Mouse (Mus musculus) retina, embryonic 14.5 days (tissue): Measurements from ENCODE around the gene Fam241a.
A peak's percentile ranks its signal among the peaks of the same experiment; 100 is the strongest.

Experiments
- DNase-seq: peaks from one replicate; pipeline ENCODE4 v3.0.0-alpha.2; 2015; ENCODE audit warnings: low spot score

Fam241a gene

GRCm38 (mm10) chr3:127835594-127835993, 60.5 kb downstream of the Fam241a start:
- DNase-seq: no peak

GRCm38 (mm10) chr3:127834040-127834439, 62.1 kb downstream of the Fam241a start:
- DNase-seq: no peak

GRCm38 (mm10) chr3:127831079-127831478, 65.0 kb downstream of the Fam241a start:
- DNase-seq: no peak

GRCm38 (mm10) chr3:127830183-127830582, 65.9 kb downstream of the Fam241a start:
- no peak for DNase-seq

- peak; percentile 35 for DNase-seq
Observed at GRCm38 (mm10) chr3:127827123-127827522, 69.0 kb downstream of the Fam241a start.

GRCm38 (mm10) chr3:127826503-127826902, 69.6 kb downstream of the Fam241a start:
- no peak for DNase-seq

- no peak for DNase-seq
Observed at GRCm38 (mm10) chr3:127823886-127824863, 71.9 kb downstream of the Fam241a start.

GRCm38 (mm10) chr3:127821209-127821608, 74.9 kb downstream of the Fam241a start:
- no peak for DNase-seq

GRCm38 (mm10) chr3:127820400-127820799, 75.7 kb downstream of the Fam241a start:
- no peak for DNase-seq
